Mouse (Mus musculus) kidney, postnatal 0 days (tissue): ENCODE results near the gene Tedc1. TPM values are rescaled to one million over a fixed set of nuclear protein-coding genes. Genes with fewer than 3 reads are reported as not detected.

ENCODE experiments used
- ATAC-seq: fragments of 200-750 bp; cut with Nextera tagmentation; replicated peaks from 2 replicates; pipeline ENCODE4 v1.8.0; 2017; ENCODE audit warnings: low read depth, moderate number of reproducible peaks, moderate TSS enrichment, moderate library complexity; ENCODE audit not compliant: low FRiP score
- DNase-seq: peaks from one replicate; pipeline ENCODE4 v3.0.0-alpha.2; 2016; ENCODE audit warnings: low spot score
- H3K27ac ChIP-seq: fragments of 300-500 bp; sonication (generic); 2 replicates; pipeline ENCODE4 v1.5.1; 2014; ENCODE audit warnings: mild to moderate bottlenecking
- H3K27me3 ChIP-seq: fragments of 300-500 bp; sonication (generic); 2 replicates; pipeline ENCODE4 v1.6.1; 2014; ENCODE audit warnings: low read length, mixed read lengths; ENCODE audit not compliant: insufficient read depth
- H3K36me3 ChIP-seq: fragments of 300-500 bp; sonication (generic); 2 replicates; pipeline ENCODE4 v1.6.1; 2014; ENCODE audit warnings: low read length, mixed read lengths; ENCODE audit not compliant: insufficient read depth
- H3K4me1 ChIP-seq: fragments of 300-500 bp; sonication (generic); replicated peaks from 2 replicates; pipeline ENCODE4 v1.6.1; 2014; ENCODE audit warnings: antibody characterized with exemption, low read length, mixed read lengths; ENCODE audit not compliant: insufficient read depth
- H3K4me2 ChIP-seq: fragments of 300-500 bp; sonication (generic); 2 replicates; pipeline ENCODE4 v1.6.1; 2014; ENCODE audit warnings: mild to moderate bottlenecking, low read length, moderate library complexity, mixed read lengths
- H3K4me3 ChIP-seq: fragments of 300-500 bp; sonication (generic); replicated peaks from 2 replicates; pipeline ENCODE4 v1.5.1; 2014; ENCODE audit warnings: low read depth, low read length
- H3K9ac ChIP-seq: fragments of 300-500 bp; sonication (generic); 2 replicates; pipeline ENCODE4 v1.6.1; 2014; ENCODE audit warnings: low read depth, low read length
- H3K9me3 ChIP-seq: fragments of 300-500 bp; sonication (generic); replicated peaks from 2 replicates; pipeline ENCODE4 v1.6.1; 2016; ENCODE audit warnings: low read length, inconsistent platforms, mixed read lengths
- CTCF ChIP-seq: IDR thresholded peaks from 2 replicates; pipeline ENCODE4 v1.5.1; 2016; ENCODE audit warnings: antibody characterized with exemption, low read depth, mild to moderate bottlenecking, moderate library complexity
- WGBS: fragments of 180-500 bp; shearing (Covaris S2); extraction: QIAGEN DNeasy Blood & Tissue Kit; methylation state at CpG from one replicate; pipeline ENCODE4 v1.1.7; 2014; 5-methylcytosine and 5-hydroxymethylcytosine counted together
- polyA plus RNA-seq: library from polyadenylated mRNA; unstranded; fragments of >200 nt; fragmentation: Nextera tagmentation; extraction: Ambion mirVana; gene quantifications from 2 replicates; pipeline ENCODE4 v1.2.1, GENCODE M21; 2015

The Tedc1 gene
- polyA plus RNA-seq, 1 experiment from 2014 or later, result 14.8 TPM

GRCm38 (mm10) chr12:113157002-113157401, 781 bp downstream of the Tedc1 start:
- no peak for TF ChIP-seq CTCF
- Histone ChIP-seq H3K4me1 (peaks cover 17% of the 10 kb centered on the region; the same call in 1 of the 2 replicates), H3K36me3 (no peaks in the 10 kb centered on the region), H3K27me3 (no peaks in the 10 kb centered on the region), H3K4me2 (peak overlapping the region; percentile 64), H3K27ac (0 out of 2 replicates have a peak overlapping the region, but pooled peaks have one; percentile 19), H3K9ac (0 out of 2 replicates have a peak overlapping the region, but pooled peaks have one; percentile 41), H3K9me3 (no peaks in the 10 kb centered on the region), H3K4me3 (peak overlapping the region; percentile 40)
- no peak for DNase-seq
- no peak for ATAC-seq
- 25% methylated on average over 8 of the region's 8 CpGs for WGBS

- Histone ChIP-seq H3K9me3 (no peaks in the 10 kb centered on the region), H3K9ac (no peak overlapping the region), H3K36me3 (peaks cover 3% of the 10 kb centered on the region; the same call in 1 of the 2 replicates), H3K4me1 (peaks cover 12% of the 10 kb centered on the region; the same call in 1 of the 2 replicates), H3K4me3 (no peak overlapping the region), H3K27ac (no peak overlapping the region), H3K4me2 (no peak overlapping the region), H3K27me3 (no peaks in the 10 kb centered on the region)
- ATAC-seq, result no peak
- no peak for TF ChIP-seq CTCF
- DNase-seq, result no peak
- WGBS, result 83% methylated on average over 8 of the region's 8 CpGs
Measured at GRCm38 (mm10) chr12:113157521-113157920, 1.3 kb downstream of the Tedc1 start.

GRCm38 (mm10) chr12:113157971-113158370, 1.8 kb downstream of the Tedc1 start:
- 91% methylated on average over 8 of the region's 8 CpGs for WGBS
- peaks cover 11% of the 10 kb centered on the region; the same call in 1 of the 2 replicates for H3K4me1 ChIP-seq
- no peak overlapping the region for H3K9ac ChIP-seq
- no peak for TF ChIP-seq CTCF
- ATAC-seq (no peak), DNase-seq (no peak)
- no peak overlapping the region for H3K27ac ChIP-seq
- H3K27me3 ChIP-seq, result no peaks in the 10 kb centered on the region
- no peak overlapping the region for H3K4me2 ChIP-seq
- peaks cover 3% of the 10 kb centered on the region; the same call in 1 of the 2 replicates for H3K36me3 ChIP-seq
- H3K9me3 ChIP-seq, result no peaks in the 10 kb centered on the region
- H3K4me3 ChIP-seq, result no peak overlapping the region

- Histone ChIP-seq H3K4me3 (no peak overlapping the region), H3K27me3 (no peaks in the 10 kb centered on the region), H3K9me3 (no peaks in the 10 kb centered on the region), H3K36me3 (peaks cover 3% of the 10 kb centered on the region; the same call in 1 of the 2 replicates), H3K4me2 (no peak overlapping the region), H3K4me1 (no peaks in the 10 kb centered on the region), H3K27ac (no peak overlapping the region), H3K9ac (no peak overlapping the region)
- ATAC-seq (no peak), DNase-seq (no peak)
- 88% methylated on average over 11 of the region's 11 CpGs for WGBS
- no peak for TF ChIP-seq CTCF
Measured at GRCm38 (mm10) chr12:113163561-113164006, 7.4 kb downstream of the Tedc1 start.

DNA sequence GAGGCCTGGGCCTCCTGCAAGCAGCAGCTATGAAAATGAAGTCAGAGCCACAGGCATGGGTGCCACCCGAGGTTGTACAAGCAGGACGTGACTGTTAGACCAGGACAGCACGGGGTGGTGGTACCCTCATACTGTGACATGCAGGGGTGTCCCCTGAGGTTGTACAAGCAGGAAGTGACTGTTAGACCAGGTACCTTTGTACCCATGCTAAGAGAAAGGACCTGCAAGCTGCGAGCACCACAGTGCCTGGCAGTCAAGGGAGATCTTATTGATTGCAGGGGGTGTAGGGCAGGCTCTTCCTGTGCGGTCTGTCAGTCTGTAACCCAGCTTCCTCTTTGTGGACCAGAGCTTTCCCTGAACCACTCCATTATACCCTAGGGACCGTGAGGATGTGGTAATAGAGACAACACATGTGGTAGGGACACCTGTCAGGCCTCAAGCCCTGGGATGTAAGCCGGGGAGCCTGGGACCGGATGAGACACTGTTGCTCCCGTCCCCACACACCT, 11.9 kb downstream of the Tedc1 start:
- ATAC-seq (no peak), DNase-seq (no peak)
- H3K4me2 ChIP-seq, result no peak overlapping the region
- 80% methylated on average over 9 of the region's 9 CpGs for WGBS
- no peaks in the 10 kb centered on the region for H3K9me3 ChIP-seq
- H3K4me1 ChIP-seq, result no peaks in the 10 kb centered on the region
- H3K36me3 ChIP-seq, result no peaks in the 10 kb centered on the region
- H3K27ac ChIP-seq, result no peak overlapping the region
- H3K9ac ChIP-seq, result no peak overlapping the region
- H3K4me3 ChIP-seq, result no peak overlapping the region
- TF ChIP-seq CTCF, result no peak
- H3K27me3 ChIP-seq, result no peaks in the 10 kb centered on the region

GRCm38 (mm10) chr12:113176960-113177725, 20.9 kb downstream of the Tedc1 start:
- H3K4me1 ChIP-seq, result no peaks in the 10 kb centered on the region
- H3K27me3 ChIP-seq, result no peaks in the 10 kb centered on the region
- DNase-seq (no peak), ATAC-seq (no peak)
- no peak overlapping the region for H3K4me3 ChIP-seq
- no peaks in the 10 kb centered on the region for H3K36me3 ChIP-seq
- WGBS, result 85% methylated on average over 17 of the region's 18 CpGs
- H3K27ac ChIP-seq, result no peak overlapping the region
- H3K9ac ChIP-seq, result no peak overlapping the region
- H3K4me2 ChIP-seq, result no peak overlapping the region
- TF ChIP-seq CTCF, result no peak
- no peaks in the 10 kb centered on the region for H3K9me3 ChIP-seq
